Mouse (Mus musculus) liver, embryonic 14.5 days (tissue): ENCODE measurements at regions not wholly inside any gene's neighbourhood (a gene's known extent, or its start where the extent isn't known, plus 50 kb on each side); places are given as distances from the start of the nearest gene placed in this dataset.

Experiments used
- CTCF ChIP-seq: IDR thresholded peaks from 2 replicates; pipeline ENCODE4 v1.5.1; 2016; ENCODE audit warnings: antibody characterized with exemption, low read depth, control low read depth
- EP300 ChIP-seq: IDR thresholded peaks from 2 replicates; pipeline ENCODE4 v1.6.1; 2016; ENCODE audit warnings: antibody characterized with exemption, low read depth

- TF ChIP-seq CTCF (no peak), EP300 (no peak)
Measured at GRCm38 (mm10) chr7:37832322-37832721, 58.9 kb upstream of the Zfp536 start.
